Mouse (Mus musculus) mouse trophoblast stem cell (cell line): ENCODE measurements at regions not wholly inside any gene's neighbourhood (a gene's known extent, or its start where the extent isn't known, plus 50 kb on each side); places are given as distances from the start of the nearest gene placed in this dataset.

ENCODE experiments used
- in situ Hi-C, 2 experiments: fragments of 300-500 bp; cut with MseI, MboI; formaldehyde crosslinking; loops; 2 replicates in 1 of 2; 3 replicates in 1 of 2; pipeline ENCODE4 v1.15.1; 2025

- in situ Hi-C loops: loop anchor here in 1 of 2 experiments (25.0 kb wide), 1 partner anchor 1035 kb away; no protein-coding TSS in a partner anchor
These were observed 575.1 kb upstream of the Itga1 start for GRCm38 (mm10) chr13:115676836-115677235.

- in situ Hi-C loops: no loop called here
These were observed 572.0 kb upstream of the Itga1 start for GRCm38 (mm10) chr13:115673729-115674128.

GRCm38 (mm10) chr13:115671685-115672084 lies 569.9 kb upstream of the Itga1 start:
- in situ Hi-C loops: no loop called here

GRCm38 (mm10) chr13:115669516-115669915 lies 567.8 kb upstream of the Itga1 start:
- in situ Hi-C loops: no loop called here

- in situ Hi-C loops: no loop called here
These were observed 553.4 kb upstream of the Itga1 start for GRCm38 (mm10) chr13:115655134-115655533.

GRCm38 (mm10) chr13:115652935-115653334 lies 551.2 kb upstream of the Itga1 start:
- in situ Hi-C loops: no loop called here

- in situ Hi-C loops: no loop called here
These were observed 550.6 kb upstream of the Itga1 start for GRCm38 (mm10) chr13:115652352-115652751.

- in situ Hi-C loops: no loop called here
These were observed 529.8 kb upstream of the Itga1 start for GRCm38 (mm10) chr13:115631410-115632105.

- in situ Hi-C loops: no loop called here
These were observed 528.8 kb upstream of the Itga1 start for GRCm38 (mm10) chr13:115630603-115631002.

GRCm38 (mm10) chr13:115613174-115613573 lies 511.4 kb upstream of the Itga1 start:
- in situ Hi-C loops: no loop called here

GRCm38 (mm10) chr13:115606441-115606840 lies 504.7 kb upstream of the Itga1 start:
- in situ Hi-C loops: no loop called here

- in situ Hi-C loops: no loop called here
These were observed 493.4 kb upstream of the Itga1 start for GRCm38 (mm10) chr13:115595126-115595671.

- in situ Hi-C loops: no loop called here
These were observed 474.2 kb upstream of the Itga1 start for GRCm38 (mm10) chr13:115575967-115576366.

- in situ Hi-C loops: no loop called here
These were observed 473.5 kb upstream of the Itga1 start for GRCm38 (mm10) chr13:115575052-115575891.

- in situ Hi-C loops: no loop called here
These were observed 439.4 kb upstream of the Itga1 start for GRCm38 (mm10) chr13:115541167-115541566.

- in situ Hi-C loops: no loop called here
These were observed 434.1 kb upstream of the Itga1 start for GRCm38 (mm10) chr13:115535900-115536299.

GRCm38 (mm10) chr13:115513914-115514313 lies 412.1 kb upstream of the Itga1 start:
- in situ Hi-C loops: no loop called here

GRCm38 (mm10) chr13:115512214-115512613 lies 410.4 kb upstream of the Itga1 start:
- in situ Hi-C loops: no loop called here

GRCm38 (mm10) chr13:115508646-115509045 lies 406.9 kb upstream of the Itga1 start:
- in situ Hi-C loops: no loop called here

- in situ Hi-C loops: no loop called here
These were observed 392.6 kb upstream of the Itga1 start for GRCm38 (mm10) chr13:115494399-115494798.

- in situ Hi-C loops: no loop called here
These were observed 374.1 kb upstream of the Itga1 start for GRCm38 (mm10) chr13:115475861-115476260.

- in situ Hi-C loops: loop anchor here in 1 of 2 experiments (25.0 kb wide), 1 partner anchor 1247 kb away; no protein-coding TSS in a partner anchor
These were observed 363.9 kb upstream of the Itga1 start for GRCm38 (mm10) chr13:115465689-115466088.
